Mouse (Mus musculus): ENCODE measurements around the gene Ninj2. TPM values are rescaled to one million over a fixed set of nuclear protein-coding genes. Genes with fewer than 3 reads are reported as not detected.

The Ninj2 gene
- polyA plus RNA-seq, 1 experiment from 2014 or later = not detected

- Histone ChIP-seq H3K9ac (no peak overlapping the region), H3K4me2 (replicated peaks) (no peak overlapping the region), H3K4me1 (peaks cover 24% of the 10 kb centered on the region), H3K36me3 (no peaks in the 10 kb centered on the region), H3K27ac (no peak overlapping the region), H3K4me3 (no peak overlapping the region), H3K27me3 (no peaks in the 10 kb centered on the region), H3K9me3 (replicated peaks) (no peaks in the 10 kb centered on the region)
- no peak for ATAC-seq (ENCODE audit: low FRiP score)
- 22% methylated on average over 7 of the region's 7 CpGs for WGBS
Measured at GRCm38 (mm10) chr6:120114698-120115097, 21.5 kb downstream of the Ninj2 start.

GRCm38 (mm10) chr6:120115443-120115842 lies 22.3 kb downstream of the Ninj2 start:
- Histone ChIP-seq H3K4me1 (peaks cover 24% of the 10 kb centered on the region), H3K4me2 (replicated peaks) (no peak overlapping the region), H3K9ac (no peak overlapping the region), H3K27ac (no peak overlapping the region), H3K9me3 (replicated peaks) (no peaks in the 10 kb centered on the region), H3K27me3 (no peaks in the 10 kb centered on the region), H3K36me3 (no peaks in the 10 kb centered on the region), H3K4me3 (no peak overlapping the region)
- ATAC-seq (ENCODE audit: low FRiP score) = no peak
- 61% methylated on average over 3 of the region's 3 CpGs for WGBS

- 79% methylated on average over 5 of the region's 5 CpGs for WGBS
- Histone ChIP-seq H3K27me3 (no peaks in the 10 kb centered on the region), H3K4me1 (0 out of 2 replicates have a peak, but pooled peaks cover 4% of the 10 kb centered on the region), H3K27ac (no peak overlapping the region), H3K9me3 (replicated peaks) (no peaks in the 10 kb centered on the region), H3K36me3 (no peaks in the 10 kb centered on the region), H3K9ac (no peak overlapping the region), H3K4me2 (replicated peaks) (no peak overlapping the region), H3K4me3 (no peak overlapping the region)
- no peak for ATAC-seq (ENCODE audit: low FRiP score)
Measured at GRCm38 (mm10) chr6:120119824-120120223, 26.7 kb downstream of the Ninj2 start.

- no peak overlapping the region for H3K4me2 ChIP-seq (replicated peaks)
- no peaks in the 10 kb centered on the region for H3K4me1 ChIP-seq
- no peak for ATAC-seq (ENCODE audit: low FRiP score)
- H3K9me3 ChIP-seq (replicated peaks) = no peaks in the 10 kb centered on the region
- H3K27ac ChIP-seq = no peak overlapping the region
- no peaks in the 10 kb centered on the region for H3K27me3 ChIP-seq
- H3K4me3 ChIP-seq = no peak overlapping the region
- 92% methylated on average over 7 of the region's 7 CpGs for WGBS
- no peak overlapping the region for H3K9ac ChIP-seq
- no peaks in the 10 kb centered on the region for H3K36me3 ChIP-seq
Measured at GRCm38 (mm10) chr6:120124688-120125087, 31.5 kb downstream of the Ninj2 start.

GRCm38 (mm10) chr6:120126456-120126855 lies 33.3 kb downstream of the Ninj2 start:
- no peak overlapping the region for H3K4me3 ChIP-seq
- no peaks in the 10 kb centered on the region for H3K36me3 ChIP-seq
- H3K9ac ChIP-seq = no peak overlapping the region
- H3K27me3 ChIP-seq = no peaks in the 10 kb centered on the region
- no peak overlapping the region for H3K4me2 ChIP-seq (replicated peaks)
- no peak overlapping the region for H3K27ac ChIP-seq
- no peak for ATAC-seq (ENCODE audit: low FRiP score)
- 93% methylated on average over 8 of the region's 8 CpGs for WGBS
- H3K4me1 ChIP-seq = no peaks in the 10 kb centered on the region
- no peaks in the 10 kb centered on the region for H3K9me3 ChIP-seq (replicated peaks)

- no peak overlapping the region for H3K27ac ChIP-seq
- H3K9ac ChIP-seq = no peak overlapping the region
- no peak overlapping the region for H3K4me3 ChIP-seq
- H3K4me2 ChIP-seq (replicated peaks) = no peak overlapping the region
- 96% methylated on average over 7 of the region's 7 CpGs for WGBS
- no peaks in the 10 kb centered on the region for H3K4me1 ChIP-seq
- ATAC-seq (ENCODE audit: low FRiP score) = no peak
- no peaks in the 10 kb centered on the region for H3K36me3 ChIP-seq
- no peaks in the 10 kb centered on the region for H3K27me3 ChIP-seq
- no peaks in the 10 kb centered on the region for H3K9me3 ChIP-seq (replicated peaks)
Measured at GRCm38 (mm10) chr6:120127321-120127720, 34.2 kb downstream of the Ninj2 start.

- Histone ChIP-seq H3K4me2 (replicated peaks) (no peak overlapping the region), H3K4me3 (no peak overlapping the region), H3K27me3 (no peaks in the 10 kb centered on the region), H3K36me3 (no peaks in the 10 kb centered on the region), H3K27ac (no peak overlapping the region), H3K9me3 (replicated peaks) (no peaks in the 10 kb centered on the region), H3K9ac (no peak overlapping the region), H3K4me1 (no peaks in the 10 kb centered on the region)
- WGBS = 87% methylated on average over 4 of the region's 4 CpGs
- no peak for ATAC-seq (ENCODE audit: low FRiP score)
Measured at GRCm38 (mm10) chr6:120134748-120135147, 41.6 kb downstream of the Ninj2 start.

- no peak for ATAC-seq (ENCODE audit: low FRiP score)
- no peaks in the 10 kb centered on the region for H3K36me3 ChIP-seq
- no peak overlapping the region for H3K4me2 ChIP-seq (replicated peaks)
- H3K27me3 ChIP-seq = no peaks in the 10 kb centered on the region
- H3K4me1 ChIP-seq = peaks cover 3% of the 10 kb centered on the region; the same call in 1 of the 2 replicates
- H3K9me3 ChIP-seq (replicated peaks) = no peaks in the 10 kb centered on the region
- WGBS = 82% methylated on average over 1 of the region's 1 CpGs
- no peak overlapping the region for H3K27ac ChIP-seq
- no peak overlapping the region for H3K9ac ChIP-seq
- H3K4me3 ChIP-seq = no peak overlapping the region
Measured at GRCm38 (mm10) chr6:120145439-120145838, 52.3 kb downstream of the Ninj2 start.

- Histone ChIP-seq H3K9me3 (replicated peaks) (no peaks in the 10 kb centered on the region), H3K27me3 (no peaks in the 10 kb centered on the region), H3K27ac (no peak overlapping the region), H3K4me1 (peaks cover 3% of the 10 kb centered on the region; the same call in 1 of the 2 replicates), H3K9ac (no peak overlapping the region), H3K36me3 (no peaks in the 10 kb centered on the region), H3K4me3 (no peak overlapping the region), H3K4me2 (replicated peaks) (no peak overlapping the region)
- 68% methylated on average over 10 of the region's 10 CpGs for WGBS
- no peak for ATAC-seq (ENCODE audit: low FRiP score)
Measured at GRCm38 (mm10) chr6:120146676-120147075, 53.5 kb downstream of the Ninj2 start.

GRCm38 (mm10) chr6:120147411-120147810 lies 54.3 kb downstream of the Ninj2 start:
- Histone ChIP-seq H3K9me3 (replicated peaks) (no peaks in the 10 kb centered on the region), H3K27ac (no peak overlapping the region), H3K36me3 (no peaks in the 10 kb centered on the region), H3K4me1 (peaks cover 3% of the 10 kb centered on the region; the same call in 1 of the 2 replicates), H3K4me2 (replicated peaks) (no peak overlapping the region), H3K27me3 (no peaks in the 10 kb centered on the region), H3K4me3 (no peak overlapping the region), H3K9ac (no peak overlapping the region)
- ATAC-seq (ENCODE audit: low FRiP score) = no peak
- 77% methylated on average over 8 of the region's 8 CpGs for WGBS

GRCm38 (mm10) chr6:120148716-120149392 lies 55.7 kb downstream of the Ninj2 start:
- H3K4me2 ChIP-seq (replicated peaks) = no peak overlapping the region
- H3K4me3 ChIP-seq = no peak overlapping the region
- H3K27me3 ChIP-seq = no peaks in the 10 kb centered on the region
- H3K9me3 ChIP-seq (replicated peaks) = no peaks in the 10 kb centered on the region
- H3K36me3 ChIP-seq = no peaks in the 10 kb centered on the region
- H3K9ac ChIP-seq = no peak overlapping the region
- no peak overlapping the region for H3K27ac ChIP-seq
- peaks cover 3% of the 10 kb centered on the region; the same call in 1 of the 2 replicates for H3K4me1 ChIP-seq
- 83% methylated on average over 12 of the region's 12 CpGs for WGBS
- ATAC-seq (ENCODE audit: low FRiP score) = no peak

GRCm38 (mm10) chr6:120149458-120150120 lies 56.4 kb downstream of the Ninj2 start:
- no peak overlapping the region for H3K27ac ChIP-seq
- ATAC-seq (ENCODE audit: low FRiP score) = no peak

GRCm38 (mm10) chr6:120150206-120150605 lies 57.1 kb downstream of the Ninj2 start:
- ATAC-seq (ENCODE audit: low FRiP score) = no peak

More at GRCm38 (mm10) chr6:120149458-120150120, 56.4 kb downstream of the Ninj2 start:
- Histone ChIP-seq H3K4me3 (no peak overlapping the region), H3K9ac (no peak overlapping the region), H3K4me2 (replicated peaks) (no peak overlapping the region), H3K4me1 (peaks cover 3% of the 10 kb centered on the region; the same call in 1 of the 2 replicates), H3K27me3 (no peaks in the 10 kb centered on the region), H3K9me3 (replicated peaks) (no peaks in the 10 kb centered on the region), H3K36me3 (no peaks in the 10 kb centered on the region)
- 80% methylated on average over 12 of the region's 12 CpGs for WGBS

More at GRCm38 (mm10) chr6:120150206-120150605, 57.1 kb downstream of the Ninj2 start:
- Histone ChIP-seq H3K9ac (no peak overlapping the region), H3K4me3 (no peak overlapping the region), H3K27ac (no peak overlapping the region), H3K36me3 (no peaks in the 10 kb centered on the region), H3K27me3 (no peaks in the 10 kb centered on the region), H3K4me2 (replicated peaks) (no peak overlapping the region), H3K9me3 (replicated peaks) (no peaks in the 10 kb centered on the region), H3K4me1 (peaks cover 3% of the 10 kb centered on the region; the same call in 1 of the 2 replicates)
- 80% methylated on average over 3 of the region's 3 CpGs for WGBS
